Mouse (Mus musculus) cerebellum, adult 9-11 months (tissue): ENCODE results near the gene Erv3.

Experiments
- DNase-seq: peaks from one replicate; pipeline ENCODE4 v3.0.0; 2022

The Erv3 gene

GRCm38 (mm10) chr2:131821708-131821990 lies 37.9 kb downstream of the Erv3 start:
- DNase-seq: no peak

GRCm38 (mm10) chr2:131820932-131821707 lies 38.4 kb downstream of the Erv3 start:
- DNase-seq: peak; percentile 69

GRCm38 (mm10) chr2:131820088-131820675 lies 39.4 kb downstream of the Erv3 start:
- DNase-seq: peak; percentile 67

DNA sequence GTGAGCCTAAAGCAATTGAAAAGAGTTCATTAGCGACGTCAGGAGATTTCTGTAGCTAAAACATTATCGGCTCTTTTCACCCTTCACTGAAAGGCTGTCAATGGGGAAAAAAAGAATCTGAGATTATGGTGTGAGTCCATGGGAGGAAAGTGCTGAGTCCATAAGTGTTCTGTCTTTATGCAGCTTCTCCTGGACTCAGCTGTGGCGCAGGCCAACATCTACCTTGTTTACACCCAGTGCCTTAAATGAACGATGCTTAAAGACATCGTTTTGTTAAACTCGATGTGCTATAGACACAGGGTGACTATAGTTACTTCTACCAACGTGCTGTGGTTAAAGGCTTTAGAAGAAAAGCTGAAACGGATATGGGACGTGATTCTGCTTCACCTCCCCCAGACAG lies 45.2 kb downstream of the Erv3 start:
- DNase-seq: no peak

DNA sequence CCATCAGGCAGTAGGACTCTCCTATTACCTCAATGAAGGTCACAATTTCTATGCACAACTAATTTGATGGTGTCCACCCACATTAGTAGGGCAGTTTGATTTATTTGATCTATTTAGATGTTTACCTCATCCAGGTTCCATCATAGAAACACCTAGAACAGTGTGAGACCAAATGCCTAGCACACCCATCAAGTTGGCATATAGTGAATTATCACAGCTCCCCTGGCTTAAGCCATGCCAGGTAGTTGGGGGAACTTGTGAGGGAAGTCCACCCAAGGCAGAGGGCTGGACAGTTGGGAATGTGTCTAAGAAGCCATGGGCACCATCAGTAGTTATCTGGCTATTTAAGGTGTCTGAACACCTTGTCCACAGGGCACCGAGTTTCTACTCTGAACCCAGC lies 46.1 kb downstream of the Erv3 start:
- no peak for DNase-seq

GRCm38 (mm10) chr2:131812480-131813137 lies 46.9 kb downstream of the Erv3 start:
- DNase-seq: peak; percentile 36

GRCm38 (mm10) chr2:131811607-131812006 lies 47.9 kb downstream of the Erv3 start:
- no peak for DNase-seq

GRCm38 (mm10) chr2:131808856-131809255 lies 50.7 kb downstream of the Erv3 start:
- no peak for DNase-seq

DNA sequence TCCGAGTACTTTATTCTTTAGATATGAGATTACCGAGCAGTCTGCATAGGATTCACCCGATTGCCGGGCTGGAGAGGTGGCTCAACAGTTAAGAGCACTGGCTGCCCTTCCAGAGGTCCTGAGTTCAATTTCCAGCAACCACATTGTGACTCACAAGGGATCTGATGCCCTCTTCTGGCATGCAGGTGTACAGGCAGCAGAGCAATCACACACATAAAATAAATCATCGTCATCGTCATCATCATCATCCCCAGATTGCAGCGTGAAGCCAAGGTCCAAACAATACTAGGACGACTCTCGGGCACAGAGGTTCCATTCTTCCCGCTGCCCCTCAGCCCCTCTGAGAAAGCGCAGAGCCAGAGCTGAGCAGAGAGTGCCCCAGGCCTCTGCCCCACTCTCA lies 51.9 kb downstream of the Erv3 start:
- DNase-seq: no peak

GRCm38 (mm10) chr2:131806863-131807262 lies 52.7 kb downstream of the Erv3 start:
- no peak for DNase-seq

- DNase-seq: no peak
These were observed 54.2 kb downstream of the Erv3 start for GRCm38 (mm10) chr2:131805306-131805705.

- DNase-seq: no peak
These were observed 55.7 kb downstream of the Erv3 start for GRCm38 (mm10) chr2:131803801-131804200.
